In genomic region chr1:161038968-161039721, GRCm38 (mm10) we compare ENCODE assay signal across 10 mouse cellular contexts. TPM values are rescaled to one million over a fixed set of nuclear protein-coding genes. Genes with fewer than 3 reads are reported as not detected.
DNase-seq lines count a peak whose midpoint lies in the region; ATAC-seq and TF ChIP-seq lines count a peak whose summit lies in the region.
"Had no signal": no experiment of that assay in that cellular context is flagged by ENCODE, and none has a peak within 500 bp of the region (broad histone marks: within the 10 kb centered on the region; RNA-seq: fewer than 3 reads in every experiment).

No protein-coding gene starts in this region.

- no peak for TF ChIP-seq CTCF in hindbrain, postnatal 0 days (IDR thresholded peaks at IDR 0.05; ENCODE audit: low read depth)
- no peak for TF ChIP-seq CTCF in thymus, adult 2 months (IDR thresholded peaks at IDR 0.05; ENCODE audit: borderline replicate concordance, control insufficient read depth, extremely low read depth, insufficient read depth, low read length, poor library complexity)

- DNase-seq in heart, postnatal 25 days (ENCODE audit: low spot score) = no peak
- DNase-seq in embryo, embryonic 10 days (ENCODE audit: low spot score) = peak; percentile 69
- no peak for DNase-seq in hindbrain, postnatal 0 days (ENCODE audit: low spot score)
- no peak for DNase-seq in thymus, postnatal 0 days (ENCODE audit: low spot score)
- DNase-seq in cerebellum, postnatal 14 days = no peak
- no peak for DNase-seq in thymus, adult 2 months
- DNase-seq: cerebellum, postnatal 25 days had no signal

- intact Hi-C loops in heart, postnatal 25 days (cut with DNase I) = no loop called here

- no peaks in the 10 kb centered on the region for H3K27me3 ChIP-seq in heart, embryonic 15.5 days
- no peaks in the 10 kb centered on the region for H3K27me3 ChIP-seq in hindbrain, postnatal 0 days (ENCODE audit: insufficient read depth, low read length)
- H3K27me3 ChIP-seq in midbrain, embryonic 15.5 days (replicated peaks) = no peaks in the 10 kb centered on the region
- H3K27me3 ChIP-seq in thymus, adult 2 months (ENCODE audit: control insufficient read depth, insufficient read depth, low read length) = no peaks in the 10 kb centered on the region
- H3K27me3 ChIP-seq: Patski had no signal

- ATAC-seq in heart, embryonic 15.5 days (replicated peaks; ENCODE audit: insufficient number of reproducible peaks, insufficient read depth, low FRiP score, low read depth) = no peak
- no peak for ATAC-seq in hindbrain, postnatal 0 days
- ATAC-seq in midbrain, embryonic 15.5 days (replicated peaks) = no peak
- ATAC-seq: Patski had no signal

- no peak overlapping the region for H3K4me2 ChIP-seq in heart, embryonic 15.5 days
- H3K4me2 ChIP-seq in hindbrain, postnatal 0 days (ENCODE audit: low read depth, low read length) = no peak overlapping the region
- no peak overlapping the region for H3K4me2 ChIP-seq in midbrain, embryonic 15.5 days

- peaks cover 37% of the 10 kb centered on the region for H3K36me3 ChIP-seq in heart, embryonic 15.5 days
- H3K36me3 ChIP-seq in hindbrain, postnatal 0 days (ENCODE audit: insufficient read depth, low read length) = peaks cover 20% of the 10 kb centered on the region; the same call in 1 of the 2 replicates
- H3K36me3 ChIP-seq in midbrain, embryonic 15.5 days (replicated peaks) = peaks cover 22% of the 10 kb centered on the region; the same call in 1 of the 2 replicates
- H3K36me3 ChIP-seq in thymus, adult 2 months (ENCODE audit: control insufficient read depth, insufficient read depth, low read length) = peaks cover 41% of the 10 kb centered on the region

- no peak for TF ChIP-seq POLR2A in thymus, adult 2 months (IDR thresholded peaks at IDR 0.05; ENCODE audit: control insufficient read depth, extremely low read depth, insufficient read depth, low read length, poor library complexity)

- 22% methylated on average over 3 of the region's 3 CpGs for WGBS in heart, embryonic 15.5 days
- 8% methylated on average over 3 of the region's 3 CpGs for WGBS in hindbrain, postnatal 0 days
- 9% methylated on average over 3 of the region's 3 CpGs for WGBS in midbrain, embryonic 15.5 days
- 81% methylated on average over 3 of the region's 3 CpGs for whole genome bisulfite sequencing in thymus, adult 2 months

- H3K9ac ChIP-seq in heart, embryonic 15.5 days = no peak overlapping the region
- H3K9ac ChIP-seq in hindbrain, postnatal 0 days (replicated peaks; ENCODE audit: low read length) = no peak overlapping the region
- H3K9ac ChIP-seq in midbrain, embryonic 15.5 days = no peak overlapping the region

- H3K4me1 ChIP-seq in heart, embryonic 15.5 days (replicated peaks) = peaks cover 19% of the 10 kb centered on the region
- peaks cover 11% of the 10 kb centered on the region; the same call in 1 of the 2 replicates for H3K4me1 ChIP-seq in hindbrain, postnatal 0 days (ENCODE audit: insufficient read depth, low read length)
- H3K4me1 ChIP-seq in midbrain, embryonic 15.5 days = peaks cover 28% of the 10 kb centered on the region
- H3K4me1 ChIP-seq in thymus, adult 2 months (replicated peaks; ENCODE audit: control insufficient read depth, insufficient read depth, low read length) = peaks cover 4% of the 10 kb centered on the region; the same call in 1 of the 2 replicates

- H3K9me3 ChIP-seq in heart, embryonic 15.5 days (replicated peaks) = no peaks in the 10 kb centered on the region
- no peaks in the 10 kb centered on the region for H3K9me3 ChIP-seq in hindbrain, postnatal 0 days (ENCODE audit: low read length)
- H3K9me3 ChIP-seq in midbrain, embryonic 15.5 days = no peaks in the 10 kb centered on the region

- H3K4me3 ChIP-seq in heart, embryonic 15.5 days = no peak overlapping the region
- H3K4me3 ChIP-seq in hindbrain, postnatal 0 days (ENCODE audit: low read length) = no peak overlapping the region
- no peak overlapping the region for H3K4me3 ChIP-seq in midbrain, embryonic 15.5 days
- H3K4me3 ChIP-seq in thymus, adult 2 months (ENCODE audit: control insufficient read depth, insufficient read depth, low read length) = no peak overlapping the region

- peak overlapping the region; percentile 40 for H3K27ac ChIP-seq in heart, embryonic 15.5 days
- H3K27ac ChIP-seq in hindbrain, postnatal 0 days = peak overlapping the region; percentile 45; the same call in 1 of the 2 replicates
- H3K27ac ChIP-seq in midbrain, embryonic 15.5 days = peak overlapping the region; percentile 27
- no peak overlapping the region for H3K27ac ChIP-seq in thymus, adult 2 months (ENCODE audit: control insufficient read depth, insufficient read depth, low read length)

RNA-seq across cellular contexts. Expression of gene Zbtb37, which starts 4.5 kb away (rescaled TPM):
- polyA plus RNA-seq in heart, embryonic 15.5 days (2015; fragmentation: Nextera tagmentation; extraction: Ambion mirVana) = 6.4 and 7.4 TPM in 2 replicates
- 10 to 100 TPM; 10.3 to 12.0 TPM for total RNA-seq in heart, postnatal 25 days (2021)
- total RNA-seq in hindbrain, postnatal 0 days (2014; rRNA removed) = 24.4 and 85.1 TPM in 2 replicates
- polyA plus RNA-seq in hindbrain, postnatal 0 days (2015; fragmentation: Nextera tagmentation; extraction: Ambion mirVana) = 8.4 and 9.6 TPM in 2 replicates
- polyA plus RNA-seq in midbrain, embryonic 15.5 days (2015; fragmentation: Nextera tagmentation; extraction: Ambion mirVana) = 14.1 and 15.3 TPM in 2 replicates
- 4.1 and 5.2 TPM in 2 replicates for polyA plus RNA-seq in thymus, postnatal 0 days (2015; fragmentation: Nextera tagmentation; extraction: Ambion mirVana)
- 3.9 and 4.2 TPM in 2 replicates for polyA plus RNA-seq in thymus, adult 2 months (2012; rRNA removed)

RNA-seq across cellular contexts. Expression of gene Dars2, which starts 31.3 kb away (rescaled TPM):
- polyA plus RNA-seq in heart, embryonic 15.5 days (2015; fragmentation: Nextera tagmentation; extraction: Ambion mirVana) = 26.6 and 28.1 TPM in 2 replicates
- total RNA-seq in heart, postnatal 25 days (2021) = 10 to 100 TPM; 22.1 to 22.3 TPM
- total RNA-seq in hindbrain, postnatal 0 days (2014; rRNA removed) = 19.2 and 21.4 TPM in 2 replicates
- polyA plus RNA-seq in hindbrain, postnatal 0 days (2015; fragmentation: Nextera tagmentation; extraction: Ambion mirVana) = 24.8 and 26.0 TPM in 2 replicates
- 24.4 and 24.8 TPM in 2 replicates for polyA plus RNA-seq in midbrain, embryonic 15.5 days (2015; fragmentation: Nextera tagmentation; extraction: Ambion mirVana)
- 27.0 and 29.2 TPM in 2 replicates for polyA plus RNA-seq in thymus, postnatal 0 days (2015; fragmentation: Nextera tagmentation; extraction: Ambion mirVana)
- polyA plus RNA-seq in thymus, adult 2 months (2012; rRNA removed) = 11.1 and 13.6 TPM in 2 replicates

RNA-seq across cellular contexts. Expression of gene Cenpl, which starts 31.4 kb away (rescaled TPM):
- polyA plus RNA-seq in heart, embryonic 15.5 days (2015; fragmentation: Nextera tagmentation; extraction: Ambion mirVana) = 18.4 and 20.5 TPM in 2 replicates
- 1 to 10 TPM in 1 of 2 experiments, under 1 TPM in 1; 0.94 to 1.1 TPM for total RNA-seq in heart, postnatal 25 days (2021)
- 1.0 and 1.2 TPM in 2 replicates for total RNA-seq in hindbrain, postnatal 0 days (2014; rRNA removed)
- 6.8 and 7.5 TPM in 2 replicates for polyA plus RNA-seq in hindbrain, postnatal 0 days (2015; fragmentation: Nextera tagmentation; extraction: Ambion mirVana)
- 10.0 and 12.2 TPM in 2 replicates for polyA plus RNA-seq in midbrain, embryonic 15.5 days (2015; fragmentation: Nextera tagmentation; extraction: Ambion mirVana)
- 51.9 and 57.7 TPM in 2 replicates for polyA plus RNA-seq in thymus, postnatal 0 days (2015; fragmentation: Nextera tagmentation; extraction: Ambion mirVana)
- 9.5 and 10.2 TPM in 2 replicates for polyA plus RNA-seq in thymus, adult 2 months (2012; rRNA removed)
